Mouse (Mus musculus): ENCODE data around the gene Slc22a1. TPM values are rescaled to one million over a fixed set of nuclear protein-coding genes. Genes with fewer than 3 reads are reported as not detected.

Slc22a1 gene
- total RNA-seq, 1 experiment from 2014 or later: not detected

DNA sequence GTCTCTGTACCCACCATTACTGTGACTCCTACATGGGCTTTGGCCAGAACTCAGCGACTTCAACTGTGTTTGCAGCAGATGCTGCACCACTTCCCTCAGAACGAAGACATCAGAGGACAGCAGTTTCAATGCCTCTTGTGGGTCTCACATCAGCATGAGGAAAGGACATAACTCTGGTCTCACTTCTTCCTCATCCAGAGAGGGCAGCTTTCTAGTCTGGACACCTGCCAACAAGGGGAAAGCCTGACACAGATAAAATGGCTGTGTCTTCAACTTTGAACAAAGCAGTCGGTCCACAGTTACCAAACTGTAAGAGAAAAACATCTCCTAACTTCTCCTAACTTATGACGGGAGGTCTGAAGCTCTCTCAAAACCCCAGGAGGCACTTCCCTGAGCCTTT, 34.5 kb downstream of the Slc22a1 start:
- ATAC-seq (replicated peaks; ENCODE audit: low read depth, poor library complexity, severe bottlenecking): no peak; the same call in 1 of the 2 replicates

DNA sequence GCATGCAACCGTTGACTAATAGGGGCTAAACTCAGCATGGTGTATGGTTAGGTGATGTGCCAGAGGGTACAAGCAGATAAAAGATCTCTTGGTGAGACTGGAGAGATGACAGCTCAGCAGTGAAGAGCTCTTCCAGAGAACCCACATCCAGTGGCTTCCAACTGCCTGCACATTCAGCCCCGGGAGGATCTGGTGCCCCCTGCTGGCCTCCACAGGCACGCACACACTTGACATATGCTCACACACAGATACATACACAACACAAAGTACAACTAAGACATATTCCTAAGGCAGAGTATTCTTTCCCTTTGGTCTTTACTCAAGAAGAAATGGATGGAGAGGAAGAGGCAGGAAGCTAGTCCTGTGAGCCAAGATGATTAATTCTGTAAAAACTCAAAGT, 36.0 kb downstream of the Slc22a1 start:
- no peak for ATAC-seq (replicated peaks; ENCODE audit: low read depth, poor library complexity, severe bottlenecking)

GRCm38 (mm10) chr17:12634814-12635213, 40.8 kb downstream of the Slc22a1 start:
- no peak for ATAC-seq (replicated peaks; ENCODE audit: low read depth, poor library complexity, severe bottlenecking)

GRCm38 (mm10) chr17:12631771-12632600, 43.6 kb downstream of the Slc22a1 start:
- 0 out of 2 replicates have a peak, but pooled peaks have one; percentile 29 for ATAC-seq (replicated peaks; ENCODE audit: low read depth, poor library complexity, severe bottlenecking)

DNA sequence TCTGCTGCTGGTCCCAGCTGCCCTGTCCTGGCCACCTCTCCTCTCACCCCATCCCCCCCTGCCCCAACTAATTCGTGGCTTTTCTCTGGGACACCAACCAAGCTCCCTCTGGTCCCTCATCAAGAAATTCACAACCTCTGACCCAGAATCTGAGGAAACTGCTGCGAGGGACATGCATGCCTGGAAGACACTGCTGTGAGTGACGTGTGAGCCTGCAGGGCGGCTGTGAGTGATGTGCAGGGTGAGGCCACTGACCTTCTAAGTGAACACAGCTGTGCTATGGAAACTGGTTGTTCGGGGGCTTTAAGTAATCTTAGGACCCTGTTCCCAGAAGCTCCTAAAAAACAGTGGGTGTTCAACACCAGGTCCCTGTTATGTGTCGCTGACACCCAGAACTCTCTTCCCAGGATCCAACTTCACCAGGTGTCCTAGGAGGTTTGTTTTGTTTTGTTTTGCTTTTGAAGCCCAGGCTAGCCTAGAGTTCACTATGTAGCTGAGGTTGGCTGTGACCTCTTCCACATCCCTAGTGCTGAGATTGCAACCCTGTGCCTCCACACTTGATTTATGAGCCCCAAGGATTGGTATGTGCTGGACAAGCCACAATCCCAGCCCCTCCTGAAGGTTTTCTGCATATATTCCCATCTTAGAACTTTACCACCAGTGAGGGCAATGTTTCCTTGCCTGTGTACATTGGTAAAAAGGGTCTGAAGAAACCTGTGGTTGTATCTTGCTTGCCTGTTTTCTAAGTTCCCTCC, 44.5 kb downstream of the Slc22a1 start:
- no peak for ATAC-seq (replicated peaks; ENCODE audit: low read depth, poor library complexity, severe bottlenecking)

DNA sequence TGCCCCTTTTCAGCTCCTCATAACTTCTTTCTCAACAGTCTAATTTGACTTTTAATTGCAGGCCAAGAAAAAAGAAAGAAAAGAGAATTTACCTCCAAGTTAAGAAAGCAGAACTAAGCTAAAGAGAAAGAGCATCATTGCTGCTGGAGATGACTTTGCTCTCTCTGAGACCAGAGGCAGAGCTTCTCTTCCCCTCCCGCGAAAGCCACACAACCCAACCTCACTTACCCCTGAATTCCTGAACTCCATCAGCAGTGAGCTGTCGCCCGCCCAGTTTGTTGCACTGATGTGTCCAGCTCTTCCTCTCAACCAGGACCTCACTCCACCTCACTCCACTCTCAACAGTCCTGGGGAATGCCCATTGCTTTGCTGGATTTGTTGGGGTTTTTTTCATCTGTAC, 47.6 kb downstream of the Slc22a1 start:
- peak; percentile 74 for ATAC-seq (replicated peaks; ENCODE audit: low read depth, poor library complexity, severe bottlenecking)

DNA sequence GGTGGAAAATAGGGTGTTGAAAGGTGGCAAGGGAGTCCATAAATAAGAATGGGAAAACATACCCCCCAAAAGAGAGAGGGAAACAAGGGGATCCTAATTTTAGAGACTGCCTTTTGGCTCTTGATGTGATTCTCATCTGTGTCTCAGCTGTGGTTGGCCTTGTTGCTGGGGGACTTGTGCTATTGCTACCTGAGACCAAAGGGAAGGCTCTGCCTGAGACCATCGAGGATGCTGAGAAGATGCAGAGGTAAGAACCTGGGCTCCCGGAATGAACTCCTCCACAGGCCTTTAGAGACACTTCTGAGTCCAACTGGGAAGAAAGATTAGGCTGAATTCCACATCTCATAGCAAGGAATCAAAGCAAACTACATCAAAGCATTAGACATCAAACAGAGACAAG, 56.0 kb downstream of the Slc22a1 start:
- no peak for ATAC-seq (replicated peaks; ENCODE audit: low read depth, poor library complexity, severe bottlenecking)

DNA sequence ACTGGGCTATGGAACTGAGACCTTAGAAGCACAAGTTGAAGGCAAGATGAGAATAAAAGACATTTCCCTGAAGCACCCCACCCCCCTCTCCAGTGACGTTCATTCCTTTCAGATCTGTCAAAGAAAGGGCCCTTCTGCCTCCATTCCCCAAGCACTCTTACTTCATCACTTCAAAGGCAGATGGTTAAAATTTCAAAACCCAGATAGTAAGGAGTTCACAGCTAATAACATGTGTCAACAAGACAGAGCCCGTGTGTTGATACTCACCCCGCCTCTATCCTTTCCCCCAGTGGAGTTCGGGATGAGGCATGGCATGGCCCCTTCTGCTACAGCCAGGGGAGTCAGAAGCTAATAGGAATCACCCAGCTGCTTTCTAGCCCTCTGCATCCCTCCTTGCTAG, 60.2 kb downstream of the Slc22a1 start:
- ATAC-seq (replicated peaks; ENCODE audit: low read depth, poor library complexity, severe bottlenecking): no peak

DNA sequence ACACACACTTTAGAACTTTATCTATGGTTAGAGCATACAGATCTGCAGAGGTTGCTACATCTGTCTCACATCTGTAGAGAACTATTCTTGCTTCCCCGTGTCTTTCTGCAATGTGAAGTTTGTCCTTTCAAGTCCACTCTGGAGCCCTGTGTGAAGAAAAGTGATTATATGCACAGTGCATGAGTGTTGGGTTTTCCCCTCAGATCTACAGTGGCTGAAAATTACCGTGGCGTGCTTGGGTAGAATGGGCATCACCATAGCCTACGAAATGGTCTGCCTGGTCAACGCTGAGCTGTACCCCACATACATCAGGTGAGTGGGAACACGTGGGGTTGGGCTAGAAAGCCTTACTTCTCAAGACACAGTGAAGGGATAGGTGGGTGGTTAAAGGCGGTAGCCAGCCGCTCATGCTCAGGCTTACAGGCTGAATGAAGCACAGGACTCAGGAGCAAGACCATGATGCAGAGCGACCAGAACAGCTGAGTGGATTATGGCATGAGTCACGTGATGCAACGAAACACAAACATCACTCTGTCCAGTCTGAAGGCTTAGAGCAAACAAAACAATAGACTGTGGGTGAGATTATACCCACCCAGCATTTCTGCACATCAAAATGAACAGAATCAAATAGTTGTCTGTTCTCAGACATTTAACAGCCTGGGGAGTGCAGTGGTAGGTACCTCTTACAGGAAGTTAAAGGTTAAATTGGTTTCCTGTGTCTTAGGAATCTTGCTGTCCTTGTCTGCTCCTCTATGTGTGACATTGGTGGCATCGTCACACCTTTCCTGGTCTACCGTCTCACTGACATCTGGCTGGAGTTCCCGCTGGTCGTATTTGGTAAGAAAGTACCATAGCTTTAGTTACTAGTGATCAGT, 60.9 kb downstream of the Slc22a1 start:
- ATAC-seq (replicated peaks; ENCODE audit: low read depth, poor library complexity, severe bottlenecking): no peak

GRCm38 (mm10) chr17:12607202-12607601, 68.4 kb downstream of the Slc22a1 start:
- ATAC-seq (replicated peaks; ENCODE audit: low read depth, poor library complexity, severe bottlenecking): no peak

GRCm38 (mm10) chr17:12606634-12607033, 69.0 kb downstream of the Slc22a1 start:
- peak; percentile 83 for ATAC-seq (replicated peaks; ENCODE audit: low read depth, poor library complexity, severe bottlenecking)

Other genes starting within 250 kb of the Slc22a1 start
- 36.2 and 45.5 TPM in 2 replicates for gene Slc22a3, start 168.1 kb downstream of the Slc22a1 start, total RNA-seq (2017)
- not detected in 2 replicates for gene Slc22a2, start 91.7 kb downstream of the Slc22a1 start, total RNA-seq (2017)
- 5.8 and 7.3 TPM in 2 replicates for gene Igf2r, start 93.8 kb upstream of the Slc22a1 start, total RNA-seq (2017)
- not detected in 2 replicates for gene Mas1, start 192.3 kb upstream of the Slc22a1 start, total RNA-seq (2017)
- gene Mrgprh, start 200.2 kb upstream of the Slc22a1 start, total RNA-seq (2017): not detected in 2 replicates
- not detected in 2 replicates for gene Pnldc1, start 234.4 kb upstream of the Slc22a1 start, total RNA-seq (2017)
- 929 and 961 TPM in 2 replicates for gene Tcp1, start 239.9 kb upstream of the Slc22a1 start, total RNA-seq (2017)
- 205 and 229 TPM in 2 replicates for gene Mrpl18, start 240.5 kb upstream of the Slc22a1 start, total RNA-seq (2017)